Comparison of ENCODE assay signal across 9 mouse cellular contexts in genomic region chr7:110237837-110238451, GRCm38 (mm10). TPM values are rescaled to one million over a fixed set of nuclear protein-coding genes. Genes with fewer than 3 reads are reported as not detected.
DNase-seq lines count a peak whose midpoint lies in the region; ATAC-seq and TF ChIP-seq lines count a peak whose summit lies in the region.
"Had no signal": no experiment of that assay in that cellular context is flagged by ENCODE, and none has a peak within 500 bp of the region (broad histone marks: within the 10 kb centered on the region; RNA-seq: fewer than 3 reads in every experiment).

No protein-coding gene starts in this region.

- peaks cover 64% of the 10 kb centered on the region for H3K79me2 ChIP-seq in C2C12 (ENCODE audit: control insufficient read depth, insufficient read depth)

- peaks cover 6% of the 10 kb centered on the region for H3K4me1 ChIP-seq in forebrain, embryonic 11.5 days (replicated peaks; ENCODE audit: control insufficient read depth, insufficient read depth, low read length)
- peaks cover 2% of the 10 kb centered on the region; the same call in 1 of the 2 replicates for H3K4me1 ChIP-seq in stomach, postnatal 0 days (replicated peaks; ENCODE audit: control insufficient read depth, insufficient read depth)

- H3K4me3 ChIP-seq in gastrocnemius, adult 2 months = peak overlapping the region; percentile 36
- no peak overlapping the region for H3K4me3 ChIP-seq in C2C12 (ENCODE audit: insufficient read depth, poor library complexity, severe bottlenecking)
- H3K4me3 ChIP-seq in forebrain, embryonic 11.5 days (ENCODE audit: low read depth, low read length) = no peak overlapping the region
- no peak overlapping the region for H3K4me3 ChIP-seq in stomach, postnatal 0 days (ENCODE audit: low read depth, low read length)
- H3K4me3 ChIP-seq: neural tube, embryonic 12.5 days had no signal

- TF ChIP-seq CTCF in gastrocnemius, adult 2 months (IDR thresholded peaks at IDR 0.05) = no peak
- no peak for TF ChIP-seq CTCF in C2C12 (IDR thresholded peaks at IDR 0.05; ENCODE audit: control insufficient read depth, insufficient read depth, insufficient read length)
- TF ChIP-seq CTCF in stomach, postnatal 0 days (IDR thresholded peaks at IDR 0.05; ENCODE audit: low read depth) = no peak

- peak overlapping the region; percentile 33; the same call in 1 of the 2 replicates for H3K9ac ChIP-seq in forebrain, embryonic 11.5 days (ENCODE audit: low read length)
- peak overlapping the region; percentile 9; the same call in 1 of the 2 replicates for H3K9ac ChIP-seq in stomach, postnatal 0 days (ENCODE audit: low read length)
- H3K9ac ChIP-seq: neural tube, embryonic 12.5 days had no signal

- no peaks in the 10 kb centered on the region for H3K36me3 ChIP-seq in C2C12 (ENCODE audit: control insufficient read depth, insufficient read depth)
- H3K36me3 ChIP-seq in forebrain, embryonic 11.5 days (ENCODE audit: control insufficient read depth, insufficient read depth, low read length) = no peaks in the 10 kb centered on the region
- H3K36me3 ChIP-seq in stomach, postnatal 0 days (ENCODE audit: control insufficient read depth, insufficient read depth, low read length) = no peaks in the 10 kb centered on the region
- H3K36me3 ChIP-seq: neural tube, embryonic 12.5 days had no signal

- no peak for TF ChIP-seq EP300 in stomach, postnatal 0 days (optimal IDR thresholded peaks at IDR 0.05)

- no peak overlapping the region for H3K4me2 ChIP-seq in forebrain, embryonic 11.5 days (ENCODE audit: low read depth, low read length, severe bottlenecking)
- H3K4me2 ChIP-seq in stomach, postnatal 0 days (replicated peaks; ENCODE audit: low read depth) = peak overlapping the region; percentile 38
- H3K4me2 ChIP-seq: neural tube, embryonic 12.5 days had no signal

- H3K27me3 ChIP-seq in C2C12 (ENCODE audit: control insufficient read depth, insufficient read depth, insufficient read length) = no peaks in the 10 kb centered on the region
- H3K27me3 ChIP-seq in forebrain, embryonic 11.5 days (ENCODE audit: control insufficient read depth, insufficient read depth, low read length) = no peaks in the 10 kb centered on the region
- H3K27me3 ChIP-seq in stomach, postnatal 0 days (ENCODE audit: control insufficient read depth, insufficient read depth, low read length) = no peaks in the 10 kb centered on the region
- H3K27me3 ChIP-seq: neural tube, embryonic 12.5 days had no signal

- ATAC-seq in forebrain, embryonic 11.5 days (replicated peaks; ENCODE audit: low FRiP score) = no peak
- peak; percentile 78 for ATAC-seq in stomach, postnatal 0 days (ENCODE audit: low FRiP score, low TSS enrichment)

- intact Hi-C loops in gastrocnemius, adult 2 months (cut with DNase I) = no loop called here

- no peaks in the 10 kb centered on the region for H3K9me3 ChIP-seq in forebrain, embryonic 11.5 days (ENCODE audit: control insufficient read depth, low read length)
- H3K9me3 ChIP-seq in stomach, postnatal 0 days (ENCODE audit: control insufficient read depth, low read length) = no peaks in the 10 kb centered on the region
- H3K9me3 ChIP-seq: neural tube, embryonic 12.5 days had no signal

- peak; percentile 33 for DNase-seq in gastrocnemius, adult 2 months
- no peak for DNase-seq in gastrocnemius, adult 8-10 months (ENCODE audit: low spot score in 2 of 2)
- no peak for DNase-seq in forebrain, embryonic 11.5 days (ENCODE audit: low spot score)
- DNase-seq in kidney, postnatal 10 days = peak; percentile 44
- peak; percentile 23 for DNase-seq in stomach, postnatal 0 days (ENCODE audit: low spot score)
- DNase-seq in retina, embryonic 14.5 days (ENCODE audit: low spot score) = no peak
- no peak for DNase-seq in adrenal gland, postnatal 25 days

- peak overlapping the region; percentile 37 for H3ac ChIP-seq in C2C12 (ENCODE audit: control insufficient read depth, insufficient read length, low read depth)

- peak overlapping the region; percentile 85 for H3K27ac ChIP-seq in gastrocnemius, adult 2 months
- peak overlapping the region; percentile 51; the same call in 1 of the 2 replicates for H3K27ac ChIP-seq in forebrain, embryonic 11.5 days (ENCODE audit: low read depth, low read length)
- H3K27ac ChIP-seq in stomach, postnatal 0 days (replicated peaks) = peak overlapping the region; percentile 74
- H3K27ac ChIP-seq: neural tube, embryonic 12.5 days had no signal

- 28% methylated on average over 2 of the region's 2 CpGs for WGBS in forebrain, embryonic 11.5 days
- WGBS in stomach, postnatal 0 days = 26% methylated on average over 2 of the region's 2 CpGs

- peaks cover 15% of the 10 kb centered on the region for H3K79me3 ChIP-seq in C2C12 (ENCODE audit: low read depth)

TF ChIP-seq in C2C12, 6 proteins besides CTCF, POLR2A, EP300 and RAD21:
- TF ChIP-seq MYOG (IDR thresholded peaks at IDR 0.05; ENCODE audit: control insufficient read depth, extremely low read depth, insufficient read length) (no peak), MAX (IDR thresholded peaks at IDR 0.05) (no peak), USF1 (IDR thresholded peaks at IDR 0.05; ENCODE audit: low read depth) (no peak), CEBPB (IDR thresholded peaks at IDR 0.05; ENCODE audit: low read depth) (no peak), FOSL1 (IDR thresholded peaks at IDR 0.05; ENCODE audit: insufficient read depth, low read length, poor library complexity, severe bottlenecking) (no peak), MYOD1 (IDR thresholded peaks at IDR 0.05; ENCODE audit: control insufficient read depth, insufficient read length, low read depth) (no peak)

RNA-seq across cellular contexts. Expression of gene Swap70, which starts 16.4 kb away (rescaled TPM):
- total RNA-seq in gastrocnemius, adult 2 months (2021) = 1 to 10 TPM; 4.8 to 7.2 TPM
- total RNA-seq in gastrocnemius, adult 8-10 months (2022) = 1 to 10 TPM; 4.5 to 6.0 (median 5.4) TPM
- 16.0 TPM for polyA plus RNA-seq in C2C12 (2012; fragmentation: generic; extraction: Trizol)
- 22.7 and 26.5 TPM in 2 replicates for polyA plus RNA-seq in forebrain, embryonic 11.5 days (2014; fragmentation: Nextera tagmentation; extraction: Ambion mirVana)
- polyA plus RNA-seq in stomach, postnatal 0 days (2015; fragmentation: Nextera tagmentation; extraction: Ambion mirVana) = 10.7 and 10.8 TPM in 2 replicates
- total RNA-seq in adrenal gland, postnatal 25 days (2021) = 16.2 and 26.7 TPM in 2 replicates

Comparison
In these comparisons a context has a peak if more than half of its experiments do, and no peak if none do; other contexts are left out.
1. DNase-seq: peak in gastrocnemius, adult 2 months (single experiment), kidney, postnatal 10 days (single experiment) and stomach, postnatal 0 days (single experiment); none in gastrocnemius, adult 8-10 months (0 of 2), forebrain, embryonic 11.5 days (single experiment), retina, embryonic 14.5 days (single experiment) and adrenal gland, postnatal 25 days (single experiment).
2. Peak in every context shown above with its lines, with median percentiles within 50 percentile points of each other: H3K27ac ChIP-seq.